Mouse (Mus musculus): ENCODE data around the gene Smoc2.

DNA sequence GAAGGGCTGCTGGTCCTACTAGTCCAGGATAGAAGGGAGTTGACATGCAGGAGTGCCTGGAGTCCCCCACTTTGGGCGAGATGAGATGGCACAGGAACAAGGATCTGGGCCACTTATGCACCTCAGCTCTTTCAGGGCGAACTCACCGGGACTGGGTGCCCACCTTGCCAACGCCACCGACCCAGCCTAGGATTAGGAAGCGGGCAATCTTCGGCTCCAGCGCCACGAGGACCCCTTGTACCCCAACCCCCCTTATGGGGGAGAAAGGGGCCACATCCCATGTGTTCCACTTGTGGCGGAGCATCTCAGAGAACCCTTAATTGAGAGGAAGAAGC lies 627 bp downstream of the Smoc2 start:
- TF ChIP-seq CTCF (IDR thresholded peaks at IDR 0.05; ENCODE audit: borderline replicate concordance, insufficient read depth, low read depth, low read length): no peak
- no peak for TF ChIP-seq POLR2A (IDR thresholded peaks at IDR 0.05; ENCODE audit: borderline replicate concordance, insufficient read depth, low read length)
